Mouse (Mus musculus) c-Kit-negative CD71-positive TER-119-positive erythroid progenitor cells, embryonic 14.5 days (primary cell): ENCODE results near the gene Cul4a.

Source experiments
- DNase-seq: peaks from one replicate; pipeline ENCODE4 v3.0.0-alpha.2; 2013; ENCODE audit warnings: low read depth, low spot score

Cul4a gene

DNA sequence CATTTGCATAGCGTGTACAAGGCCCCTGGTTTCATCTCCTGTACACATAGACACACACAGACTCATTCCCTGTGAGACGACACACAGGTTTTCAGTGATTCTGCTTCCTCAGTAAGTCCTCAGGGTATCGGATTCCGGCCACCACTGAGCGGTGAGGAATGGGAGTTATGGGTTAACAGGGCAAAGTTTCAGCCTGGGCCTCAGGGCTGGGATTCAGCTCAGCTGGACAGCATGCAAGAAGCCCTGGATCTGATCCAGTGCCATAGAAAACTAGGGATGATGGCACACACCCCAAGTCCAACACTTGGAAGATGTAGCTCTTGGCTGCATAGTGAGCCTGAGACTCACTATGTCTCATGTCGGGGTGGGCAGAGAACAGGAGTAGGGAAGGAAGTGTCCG, 74.5 kb downstream of the Cul4a start:
- DNase-seq: no peak

DNA sequence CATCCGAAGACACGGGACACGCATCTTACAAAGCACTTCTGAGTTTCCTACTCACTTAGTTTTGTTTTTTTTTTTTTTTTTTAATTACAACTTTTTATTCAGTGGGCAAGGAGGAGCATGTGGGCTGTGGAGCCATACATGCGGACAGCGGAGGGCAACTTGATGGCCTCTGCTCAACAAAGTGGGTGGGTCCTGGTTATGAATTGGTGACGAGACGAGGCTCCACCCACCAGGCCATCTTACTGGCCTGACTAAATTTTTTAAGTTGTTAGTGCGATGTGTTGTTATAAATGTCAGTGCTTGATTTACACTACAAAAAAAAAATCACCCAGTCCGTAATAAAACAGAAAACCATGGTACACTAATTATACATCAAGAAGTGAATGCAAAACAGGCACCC, 75.0 kb downstream of the Cul4a start:
- no peak for DNase-seq

DNA sequence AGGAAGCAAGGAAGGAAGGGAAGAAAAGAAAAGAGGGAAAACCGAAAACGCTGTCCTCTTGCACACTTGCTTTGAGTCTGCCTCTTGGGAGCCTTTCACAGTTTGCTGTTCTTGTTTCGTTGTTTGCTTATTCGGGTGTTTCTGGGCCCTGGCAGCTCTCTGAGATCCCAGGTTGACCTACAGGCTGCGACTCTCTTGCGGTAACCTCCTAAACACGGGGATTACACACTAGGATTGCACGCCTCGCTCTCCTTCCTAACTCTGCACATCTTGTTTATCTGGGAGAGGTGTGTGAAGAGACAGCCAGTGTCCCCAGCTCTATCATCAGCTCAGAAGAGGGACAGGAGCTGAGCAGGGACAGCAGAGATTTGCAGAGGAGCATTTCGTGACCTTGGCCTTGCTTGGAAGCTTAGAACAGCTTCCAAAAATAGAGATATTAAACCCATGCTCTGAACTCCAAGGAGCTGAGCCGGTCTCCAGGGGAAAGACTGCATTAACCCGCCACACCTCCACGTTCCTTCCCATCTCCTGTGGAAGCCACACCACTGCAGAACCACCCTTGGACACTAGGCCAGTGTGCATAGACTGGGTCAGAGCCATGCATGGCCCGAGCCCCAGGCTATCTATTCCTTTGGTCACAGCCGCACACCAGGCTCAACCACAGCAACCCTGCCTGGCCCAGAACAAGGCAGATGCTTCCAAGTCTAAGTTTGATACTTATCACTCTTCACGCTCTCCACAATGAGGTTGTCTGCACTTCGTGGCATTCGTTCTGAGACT, 75.7 kb downstream of the Cul4a start:
- no peak for DNase-seq

DNA sequence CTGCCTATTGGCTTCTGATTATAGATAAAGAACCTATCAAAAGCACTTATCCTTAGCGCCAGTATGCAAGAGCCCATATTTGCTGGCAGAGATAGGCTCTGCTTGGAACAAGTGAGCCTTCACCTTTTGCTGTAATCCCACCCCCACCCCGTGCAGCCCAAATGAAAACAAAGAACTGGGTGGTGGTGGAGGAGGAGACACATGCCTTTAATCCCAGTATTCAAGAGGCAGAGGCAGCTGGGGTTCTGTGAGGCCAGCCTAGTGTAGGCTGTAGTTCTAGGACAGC, 76.2 kb downstream of the Cul4a start:
- DNase-seq: no peak

DNA sequence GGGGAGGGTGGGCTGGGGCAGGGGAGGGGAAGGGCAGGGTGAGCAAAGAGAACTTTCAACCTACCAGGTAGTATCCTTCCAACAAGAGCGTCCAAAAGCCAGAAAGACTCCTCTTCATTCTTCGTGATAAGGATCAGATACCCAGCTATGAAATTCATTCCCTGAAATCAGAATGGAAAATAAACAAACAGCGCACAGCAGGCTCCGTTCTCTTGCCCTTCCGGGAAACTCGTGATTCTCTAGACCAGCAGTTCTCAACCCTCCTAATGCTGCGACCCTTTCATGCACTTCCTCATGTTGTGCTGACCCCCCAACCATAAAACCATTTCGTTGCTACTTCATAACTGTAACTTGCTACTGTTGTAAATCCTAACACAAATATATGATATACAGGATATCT, 81.4 kb downstream of the Cul4a start:
- no peak for DNase-seq

DNA sequence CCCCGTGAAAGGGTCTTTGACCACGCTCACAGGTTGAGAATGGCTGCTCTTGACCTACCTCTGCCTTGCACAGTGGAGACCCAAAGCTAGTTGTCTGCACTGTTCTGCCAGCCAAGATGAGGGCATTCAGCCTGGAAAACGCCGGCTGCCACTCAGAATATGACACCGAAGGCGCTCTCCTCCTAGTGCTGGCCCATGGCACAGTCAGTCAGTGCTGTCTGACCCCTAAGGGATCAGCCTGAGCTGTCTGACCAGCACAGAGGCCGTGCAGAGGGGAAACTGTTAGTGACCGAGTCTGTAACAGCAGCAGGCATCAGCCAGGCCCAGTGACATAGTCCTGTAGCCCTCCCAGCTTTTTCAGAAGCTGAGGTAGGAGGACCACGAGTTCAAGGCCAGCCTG, 81.8 kb downstream of the Cul4a start:
- DNase-seq: no peak

DNA sequence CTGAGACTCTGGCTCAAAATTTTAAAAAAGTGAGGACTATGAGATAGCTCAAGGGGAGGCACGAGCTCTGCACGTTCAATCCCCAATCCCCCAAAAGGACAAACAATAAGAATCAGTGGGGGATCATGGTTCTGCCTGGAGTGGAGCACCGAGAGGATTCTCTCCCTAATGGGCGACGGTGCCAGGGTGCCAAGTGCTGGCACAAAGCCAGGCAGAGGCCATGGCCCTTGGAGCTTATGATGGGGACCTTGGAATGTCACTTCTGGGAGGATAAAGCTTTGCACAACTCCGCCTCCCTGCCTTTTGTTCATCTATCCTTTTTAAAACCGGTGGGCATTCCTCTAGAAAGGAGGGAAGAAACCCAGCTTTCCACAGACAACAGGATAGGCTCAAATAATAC, 82.2 kb downstream of the Cul4a start:
- DNase-seq: no peak

DNA sequence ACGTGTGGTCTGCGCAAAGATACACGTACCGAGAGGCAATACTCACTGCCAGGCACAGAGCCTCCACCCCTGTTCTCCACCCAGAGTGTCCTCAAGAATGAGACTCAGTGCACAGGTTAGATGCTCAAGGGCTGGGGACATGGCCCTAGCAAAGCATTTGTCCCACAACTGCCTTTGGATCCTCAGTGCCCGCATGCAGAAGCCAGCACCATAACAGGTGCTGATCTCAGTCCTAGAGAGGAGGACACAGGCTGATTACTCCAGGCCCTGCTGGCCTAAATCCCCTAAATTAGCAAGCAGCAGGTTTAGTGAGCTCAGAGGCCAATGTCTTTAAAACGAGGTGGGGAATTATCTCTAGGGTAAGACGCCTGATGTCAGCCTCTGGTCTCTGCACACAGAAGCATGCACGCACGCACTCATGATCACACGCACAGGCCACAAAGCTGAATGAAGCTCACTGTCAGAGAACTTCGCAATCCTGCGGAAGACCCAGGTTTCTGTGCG, 82.7 kb downstream of the Cul4a start:
- DNase-seq: no peak

DNA sequence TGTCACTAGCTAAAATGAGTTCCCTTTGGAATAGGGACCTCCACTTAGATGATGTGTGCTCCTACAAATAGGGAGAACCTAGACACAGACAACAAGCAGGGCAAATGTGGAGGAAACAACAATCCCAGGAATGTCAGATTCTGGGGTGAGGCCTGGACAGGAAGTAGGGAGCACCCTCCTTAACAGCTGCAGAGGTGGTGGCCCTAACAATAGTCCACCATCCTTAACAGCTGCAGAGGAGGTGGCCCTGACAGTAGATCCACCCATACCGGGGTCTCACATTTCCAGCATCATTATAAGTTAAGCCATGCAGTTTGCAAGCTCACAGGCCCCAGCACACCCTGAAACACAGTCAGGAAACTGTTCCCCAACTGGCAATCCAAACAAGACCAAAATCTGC, 83.4 kb downstream of the Cul4a start:
- no peak for DNase-seq

DNA sequence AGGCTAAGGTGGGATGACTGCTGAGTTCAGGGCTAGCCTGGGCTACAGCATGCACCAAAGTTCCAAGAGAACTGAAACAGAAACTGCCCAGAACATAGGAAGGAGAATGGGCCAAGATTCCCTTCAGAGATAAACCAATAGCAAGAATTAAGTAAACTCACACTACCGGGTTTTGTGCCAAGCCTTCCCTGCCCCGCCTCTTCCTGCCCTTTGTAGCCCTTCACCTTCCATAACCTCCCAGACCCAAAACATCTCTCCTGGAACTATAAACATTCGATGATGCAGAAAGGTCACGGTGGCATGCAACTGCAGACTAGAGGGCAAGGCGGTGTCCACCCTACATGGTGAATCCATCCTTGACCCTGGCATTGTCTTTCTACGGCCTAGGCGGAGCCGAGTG, 84.8 kb downstream of the Cul4a start:
- no peak for DNase-seq

DNA sequence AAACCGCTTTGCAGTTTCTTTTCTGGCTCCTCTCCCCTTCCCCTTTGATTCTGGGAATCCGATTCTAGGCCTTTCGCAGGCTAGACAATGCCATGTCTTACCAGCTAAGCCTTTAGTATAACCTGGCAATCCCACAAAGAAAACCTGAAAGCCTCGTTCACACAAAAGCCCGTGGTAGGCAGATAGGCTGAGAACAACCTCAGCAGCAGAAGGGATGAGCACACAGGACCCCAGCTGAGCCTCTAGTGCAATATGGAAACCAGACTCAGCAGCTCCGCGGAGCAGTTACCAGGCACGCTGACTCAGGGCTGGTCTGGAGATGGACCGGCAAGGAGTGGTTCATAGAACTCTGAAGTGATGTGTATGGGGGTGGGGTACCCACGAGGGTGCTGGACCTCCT, 89.4 kb downstream of the Cul4a start:
- DNase-seq: no peak

DNA sequence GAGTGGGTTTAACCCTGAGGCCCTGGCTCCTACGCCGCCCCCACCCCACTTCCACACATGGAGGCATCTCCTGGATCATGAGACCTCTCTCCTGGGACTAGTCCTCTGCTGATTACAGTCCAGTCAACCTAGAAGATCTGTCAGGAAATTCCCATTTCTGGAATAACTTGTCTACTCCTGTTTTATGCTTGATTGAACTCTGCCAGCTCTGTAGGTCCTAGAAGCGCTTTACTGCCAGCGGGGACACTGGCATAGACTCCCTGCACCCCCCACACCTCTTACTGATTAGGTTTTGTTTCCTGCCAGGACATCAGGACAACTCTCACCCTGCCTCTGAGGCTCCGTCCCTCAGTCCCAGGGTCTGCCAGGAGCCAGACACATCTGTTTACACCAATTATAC, 92.1 kb downstream of the Cul4a start:
- no peak for DNase-seq
